Mouse (Mus musculus): ENCODE results near the gene Rexo1. TPM values are rescaled to one million over a fixed set of nuclear protein-coding genes. Genes with fewer than 3 reads are reported as not detected.

The Rexo1 gene
- polyA plus RNA-seq, 2 experiments = 27.9 to 56.4 TPM

DNA sequence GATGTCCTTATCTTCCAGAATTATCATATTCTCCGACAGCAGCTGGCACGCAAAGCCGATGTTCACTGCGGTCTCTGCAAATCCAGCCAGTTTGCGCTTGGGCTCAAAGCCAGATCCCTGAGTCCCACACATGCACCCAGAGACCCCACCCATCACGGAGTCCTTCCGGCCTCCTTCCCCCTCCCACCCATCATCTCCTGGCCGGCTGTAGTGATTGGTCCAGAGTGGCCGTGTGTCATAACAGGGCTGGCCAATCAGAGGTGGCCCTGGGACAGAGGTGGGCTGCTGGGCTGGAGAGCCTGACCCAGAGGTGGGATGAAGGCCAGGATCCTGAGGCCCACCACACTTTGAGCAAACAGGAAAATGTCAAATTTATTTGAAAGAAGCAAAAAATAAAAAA is 35.2 kb downstream of the Rexo1 start:
- Histone ChIP-seq H3K4me3 (replicated peaks; ENCODE audit: low read length) (no peak overlapping the region), H3K27ac (replicated peaks; ENCODE audit: low read depth, low read length) (no peak overlapping the region), H3K27me3 (ENCODE audit: control insufficient read depth, insufficient read depth, low read length) (no peaks in the 10 kb centered on the region), H3K36me3 (ENCODE audit: control insufficient read depth, insufficient read depth, low read length) (no peaks in the 10 kb centered on the region), H3K9me3 (ENCODE audit: control insufficient read depth, low read length) (no peaks in the 10 kb centered on the region), H3K4me2 (replicated peaks; ENCODE audit: low read depth, low read length, severe bottlenecking) (0 out of 2 replicates have a peak overlapping the region, but pooled peaks have one; percentile 27), H3K9ac (ENCODE audit: low read depth, low read length, severe bottlenecking) (no peak overlapping the region), H3K4me1 (ENCODE audit: control insufficient read depth, insufficient read depth, low read length) (no peaks in the 10 kb centered on the region)
- ATAC-seq (ENCODE audit: low FRiP score, low read depth) = peak; percentile 75
- TF ChIP-seq POLR2A (IDR thresholded peaks at IDR 0.05; ENCODE audit: borderline replicate concordance, extremely low read depth, insufficient read depth, insufficient read length) = no peak
- 28% methylated on average over 9 of the region's 9 CpGs for WGBS
- peak; percentile 21 for DNase-seq (ENCODE audit: low spot score)

DNA sequence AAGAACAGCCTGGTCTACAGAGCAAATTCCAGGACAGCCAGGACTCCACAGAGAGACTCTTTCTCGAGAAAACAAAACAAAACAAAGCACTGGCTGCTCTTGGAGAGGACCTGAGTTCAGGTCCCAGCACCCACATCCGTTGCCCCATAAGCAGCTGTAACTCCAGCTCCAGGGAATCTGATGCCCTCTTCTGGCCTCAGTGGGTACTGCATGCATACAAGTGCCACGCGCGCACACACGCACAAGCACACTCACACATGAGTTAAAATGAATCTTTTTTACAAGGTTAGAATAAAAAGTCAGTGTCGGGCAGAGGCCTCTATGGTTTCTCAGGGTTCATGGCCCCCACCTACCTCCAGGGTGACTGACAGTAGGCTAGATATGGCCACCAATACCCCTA is 38.1 kb downstream of the Rexo1 start:
- WGBS = 91% methylated on average over 7 of the region's 7 CpGs
- no peaks in the 10 kb centered on the region for H3K9me3 ChIP-seq (ENCODE audit: control insufficient read depth, low read length)
- no peak overlapping the region for H3K27ac ChIP-seq (replicated peaks; ENCODE audit: low read depth, low read length)
- no peak for DNase-seq (ENCODE audit: low spot score)
- no peaks in the 10 kb centered on the region for H3K4me1 ChIP-seq (ENCODE audit: control insufficient read depth, insufficient read depth, low read length)
- no peak for TF ChIP-seq POLR2A (IDR thresholded peaks at IDR 0.05; ENCODE audit: borderline replicate concordance, extremely low read depth, insufficient read depth, insufficient read length)
- H3K4me3 ChIP-seq (replicated peaks; ENCODE audit: low read length) = no peak overlapping the region
- no peak for ATAC-seq (ENCODE audit: low FRiP score, low read depth)
- H3K4me2 ChIP-seq (replicated peaks; ENCODE audit: low read depth, low read length, severe bottlenecking) = no peak overlapping the region
- no peak overlapping the region for H3K9ac ChIP-seq (ENCODE audit: low read depth, low read length, severe bottlenecking)
- no peaks in the 10 kb centered on the region for H3K27me3 ChIP-seq (ENCODE audit: control insufficient read depth, insufficient read depth, low read length)
- H3K36me3 ChIP-seq (ENCODE audit: control insufficient read depth, insufficient read depth, low read length) = no peaks in the 10 kb centered on the region

DNA sequence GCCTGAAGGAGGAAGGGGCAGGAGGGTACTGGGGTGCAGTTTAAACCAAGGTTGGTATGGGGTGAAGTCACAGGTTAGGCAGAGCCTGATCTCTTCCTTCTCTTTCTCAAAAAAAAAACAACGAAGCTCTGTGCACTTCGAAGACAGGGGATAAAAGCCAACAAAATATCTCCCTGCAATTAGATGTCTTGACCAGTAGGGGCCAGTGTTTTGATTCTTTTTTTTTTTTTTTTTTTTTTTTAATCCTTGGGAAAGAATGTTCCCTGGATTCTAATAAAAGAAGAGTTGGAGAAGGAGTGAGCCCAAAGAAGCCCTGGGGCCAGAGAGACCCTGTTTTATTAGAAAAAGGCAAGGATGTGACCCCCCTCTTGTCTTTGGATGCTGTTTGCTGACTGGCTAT is 42.1 kb downstream of the Rexo1 start:
- Histone ChIP-seq H3K36me3 (ENCODE audit: control insufficient read depth, insufficient read depth, low read length) (no peaks in the 10 kb centered on the region), H3K27ac (replicated peaks; ENCODE audit: low read depth, low read length) (no peak overlapping the region), H3K4me2 (replicated peaks; ENCODE audit: low read depth, low read length, severe bottlenecking) (no peak overlapping the region), H3K4me1 (ENCODE audit: control insufficient read depth, insufficient read depth, low read length) (no peaks in the 10 kb centered on the region), H3K9me3 (ENCODE audit: control insufficient read depth, low read length) (no peaks in the 10 kb centered on the region), H3K4me3 (replicated peaks; ENCODE audit: low read length) (no peak overlapping the region), H3K9ac (ENCODE audit: low read depth, low read length, severe bottlenecking) (no peak overlapping the region), H3K27me3 (ENCODE audit: control insufficient read depth, insufficient read depth, low read length) (peaks cover 15% of the 10 kb centered on the region)
- no peak for ATAC-seq (ENCODE audit: low FRiP score, low read depth)
- 78% methylated on average over 2 of the region's 2 CpGs for WGBS
- DNase-seq (ENCODE audit: low spot score) = no peak
- no peak for TF ChIP-seq POLR2A (IDR thresholded peaks at IDR 0.05; ENCODE audit: borderline replicate concordance, extremely low read depth, insufficient read depth, insufficient read length)

DNA sequence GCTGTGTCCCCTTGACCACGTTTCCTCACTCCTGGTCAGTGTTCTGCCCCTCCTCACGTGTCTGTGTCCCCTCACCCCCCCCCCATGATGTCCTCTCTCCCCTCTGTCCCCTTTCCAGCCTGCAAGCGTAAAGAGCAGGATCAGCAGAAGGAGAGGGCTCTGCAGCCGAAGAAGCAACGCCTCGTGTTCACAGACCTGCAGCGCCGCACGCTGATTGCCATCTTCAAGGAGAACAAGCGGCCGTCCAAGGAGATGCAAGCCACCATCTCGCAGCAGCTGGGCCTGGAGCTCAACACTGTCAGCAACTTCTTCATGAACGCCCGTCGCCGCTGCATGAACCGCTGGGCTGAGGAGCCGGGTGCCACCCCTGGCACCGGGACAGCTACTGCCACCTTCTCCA is 47.6 kb downstream of the Rexo1 start:
- Histone ChIP-seq H3K36me3 (ENCODE audit: control insufficient read depth, insufficient read depth, low read length) (no peaks in the 10 kb centered on the region), H3K27me3 (ENCODE audit: control insufficient read depth, insufficient read depth, low read length) (peaks cover 45% of the 10 kb centered on the region), H3K4me1 (ENCODE audit: control insufficient read depth, insufficient read depth, low read length) (peaks cover 3% of the 10 kb centered on the region; the same call in 1 of the 2 replicates), H3K4me2 (replicated peaks; ENCODE audit: low read depth, low read length, severe bottlenecking) (0 out of 2 replicates have a peak overlapping the region, but pooled peaks have one; percentile 17), H3K4me3 (replicated peaks; ENCODE audit: low read length) (no peak overlapping the region), H3K9me3 (ENCODE audit: control insufficient read depth, low read length) (no peaks in the 10 kb centered on the region), H3K9ac (ENCODE audit: low read depth, low read length, severe bottlenecking) (0 out of 2 replicates have a peak overlapping the region, but pooled peaks have one; percentile 28), H3K27ac (replicated peaks; ENCODE audit: low read depth, low read length) (no peak overlapping the region)
- no peak for TF ChIP-seq POLR2A (IDR thresholded peaks at IDR 0.05; ENCODE audit: borderline replicate concordance, extremely low read depth, insufficient read depth, insufficient read length)
- ATAC-seq (ENCODE audit: low FRiP score, low read depth) (no peak), DNase-seq (ENCODE audit: low spot score) (no peak)
- 6% methylated on average over 19 of the region's 19 CpGs for WGBS

DNA sequence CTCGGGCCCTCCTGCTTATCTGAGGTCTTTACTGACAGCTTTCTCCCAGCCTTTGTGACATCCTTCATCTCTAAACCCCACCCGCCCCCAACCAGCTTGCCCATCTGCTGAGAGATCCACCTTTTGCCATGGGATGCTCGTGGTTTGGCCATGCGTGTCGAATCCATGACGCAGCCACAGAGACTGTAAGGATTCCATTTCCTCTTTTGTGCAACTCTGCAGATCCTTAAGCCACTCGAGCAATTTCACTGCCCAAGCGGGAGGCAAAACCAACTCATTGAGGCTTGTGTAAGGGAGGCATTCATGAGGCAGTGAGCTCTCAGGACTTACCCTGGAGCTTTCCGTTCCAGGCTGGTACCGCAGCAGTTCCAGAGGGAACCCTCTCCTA is 51.1 kb downstream of the Rexo1 start:
- Histone ChIP-seq H3K27ac (replicated peaks; ENCODE audit: low read depth, low read length) (no peak overlapping the region), H3K27me3 (ENCODE audit: control insufficient read depth, insufficient read depth, low read length) (peaks cover 54% of the 10 kb centered on the region), H3K4me3 (replicated peaks; ENCODE audit: low read length) (no peak overlapping the region), H3K9me3 (ENCODE audit: control insufficient read depth, low read length) (no peaks in the 10 kb centered on the region), H3K36me3 (ENCODE audit: control insufficient read depth, insufficient read depth, low read length) (no peaks in the 10 kb centered on the region), H3K9ac (ENCODE audit: low read depth, low read length, severe bottlenecking) (0 out of 2 replicates have a peak overlapping the region, but pooled peaks have one; percentile 12), H3K4me1 (ENCODE audit: control insufficient read depth, insufficient read depth, low read length) (peaks cover 3% of the 10 kb centered on the region; the same call in 1 of the 2 replicates), H3K4me2 (replicated peaks; ENCODE audit: low read depth, low read length, severe bottlenecking) (no peak overlapping the region)
- no peak for TF ChIP-seq POLR2A (IDR thresholded peaks at IDR 0.05; ENCODE audit: borderline replicate concordance, extremely low read depth, insufficient read depth, insufficient read length)
- no peak for DNase-seq (ENCODE audit: low spot score)
- 56% methylated on average over 10 of the region's 10 CpGs for WGBS
- no peak for ATAC-seq (ENCODE audit: low FRiP score, low read depth)
